Mouse (Mus musculus): ENCODE measurements around the gene Eif4ebp2.
"Not testable (repeated sequence)": the region's sequence is repeated elsewhere in the genome, so short reads cannot be mapped to it uniquely, and the experiment has no call there.

Eif4ebp2 gene

GRCm38 (mm10) chr10:61466242-61466641 is 13.8 kb upstream of the Eif4ebp2 start:
- DNase-seq (ENCODE audit: extremely low spot score, low spot score): no peak

GRCm38 (mm10) chr10:61465009-61465408 is 12.5 kb upstream of the Eif4ebp2 start:
- no peak for DNase-seq (ENCODE audit: extremely low spot score, low spot score)

GRCm38 (mm10) chr10:61457182-61457581 is 4.7 kb upstream of the Eif4ebp2 start:
- DNase-seq (ENCODE audit: extremely low spot score, low spot score): no peak

- not testable (repeated sequence) for DNase-seq (ENCODE audit: extremely low spot score, low spot score)
Measured at GRCm38 (mm10) chr10:61453171-61453570, 710 bp upstream of the Eif4ebp2 start.

- DNase-seq (ENCODE audit: extremely low spot score, low spot score): peak; percentile 57
Measured at GRCm38 (mm10) chr10:61451931-61452617, 387 bp downstream of the Eif4ebp2 start.

GRCm38 (mm10) chr10:61451463-61451930 is 964 bp downstream of the Eif4ebp2 start:
- DNase-seq (ENCODE audit: extremely low spot score, low spot score): peak; percentile 28

GRCm38 (mm10) chr10:61448834-61449233 is 3.6 kb downstream of the Eif4ebp2 start:
- DNase-seq (ENCODE audit: extremely low spot score, low spot score): no peak

- no peak for DNase-seq (ENCODE audit: extremely low spot score, low spot score)
Measured at GRCm38 (mm10) chr10:61447581-61448353, 4.7 kb downstream of the Eif4ebp2 start.

GRCm38 (mm10) chr10:61445016-61445415 is 7.4 kb downstream of the Eif4ebp2 start:
- DNase-seq (ENCODE audit: extremely low spot score, low spot score): no peak

- DNase-seq (ENCODE audit: extremely low spot score, low spot score): no peak
Measured at GRCm38 (mm10) chr10:61443876-61444275, 8.6 kb downstream of the Eif4ebp2 start.

- no peak for DNase-seq (ENCODE audit: extremely low spot score, low spot score)
Measured at GRCm38 (mm10) chr10:61443456-61443855, 9.0 kb downstream of the Eif4ebp2 start.

GRCm38 (mm10) chr10:61440202-61440800 is 12.2 kb downstream of the Eif4ebp2 start:
- no peak for DNase-seq (ENCODE audit: extremely low spot score, low spot score)

- DNase-seq (ENCODE audit: extremely low spot score, low spot score): no peak
Measured at GRCm38 (mm10) chr10:61431375-61431774, 21.1 kb downstream of the Eif4ebp2 start.

- no peak for DNase-seq (ENCODE audit: extremely low spot score, low spot score)
Measured at GRCm38 (mm10) chr10:61429043-61429442, 23.4 kb downstream of the Eif4ebp2 start.

GRCm38 (mm10) chr10:61428416-61428815 is 24.0 kb downstream of the Eif4ebp2 start:
- no peak for DNase-seq (ENCODE audit: extremely low spot score, low spot score)

- DNase-seq (ENCODE audit: extremely low spot score, low spot score): no peak
Measured at GRCm38 (mm10) chr10:61427951-61428350, 24.5 kb downstream of the Eif4ebp2 start.

- DNase-seq (ENCODE audit: extremely low spot score, low spot score): no peak
Measured at GRCm38 (mm10) chr10:61426251-61426757, 26.2 kb downstream of the Eif4ebp2 start.

- DNase-seq (ENCODE audit: extremely low spot score, low spot score): no peak
Measured at GRCm38 (mm10) chr10:61425047-61425446, 27.4 kb downstream of the Eif4ebp2 start.

GRCm38 (mm10) chr10:61424500-61424899 is 28.0 kb downstream of the Eif4ebp2 start:
- DNase-seq (ENCODE audit: extremely low spot score, low spot score): no peak

GRCm38 (mm10) chr10:61423289-61423688 is 29.2 kb downstream of the Eif4ebp2 start:
- no peak for DNase-seq (ENCODE audit: extremely low spot score, low spot score)

GRCm38 (mm10) chr10:61422861-61423260 is 29.6 kb downstream of the Eif4ebp2 start:
- DNase-seq (ENCODE audit: extremely low spot score, low spot score): no peak

- DNase-seq (ENCODE audit: extremely low spot score, low spot score): no peak
Measured at GRCm38 (mm10) chr10:61420011-61420410, 32.5 kb downstream of the Eif4ebp2 start.

Measured in neural tube, embryonic 10.5 days (tissue).